Mouse (Mus musculus): Measurements from ENCODE around the gene Dek.

Gene Dek

DNA sequence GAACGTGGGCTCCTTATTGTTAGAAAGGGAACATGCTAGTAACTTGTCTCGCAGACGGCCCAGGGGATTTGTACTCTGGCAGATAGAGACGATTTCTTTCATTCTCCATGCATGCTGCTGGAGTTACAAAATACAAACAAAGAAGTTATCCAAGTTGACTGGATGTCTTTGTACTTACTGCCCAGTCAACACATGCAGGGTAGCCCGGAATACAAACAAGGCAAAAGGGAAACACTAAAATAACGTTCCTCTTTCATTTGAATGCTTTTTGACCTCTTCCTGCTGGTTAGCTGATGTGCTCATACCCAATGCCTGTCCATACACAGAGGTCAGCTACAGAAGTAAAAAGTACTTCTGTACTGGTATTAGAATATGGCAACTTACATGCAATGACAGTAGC lies 68.1 kb downstream of the Dek start:
- in situ Hi-C loops (cut with MboI; ENCODE audit: low pct_unique_long_range_greater_than_20kb in 1 of 2, low sequenced_read_pairs in 2 of 2, unreplicated experiment in 1 of 2) = loop anchor here in 1 of 2 experiments (25.0 kb wide), 1 partner anchor 751 kb away; no protein-coding TSS in a partner anchor
